Mouse (Mus musculus): ENCODE measurements around the gene Bex3.

The Bex3 gene

GRCm38 (mm10) chrX:136269743-136270392, at the start of gene Bex3:
TSS of gene Bex3 (plus strand) at chrX:136270253.
- DNase-seq (ENCODE audit: low spot score) = peak; percentile 14

GRCm38 (mm10) chrX:136223714-136224113, 46.3 kb upstream of the Bex3 start:
- DNase-seq (ENCODE audit: low spot score) = no peak

DNA sequence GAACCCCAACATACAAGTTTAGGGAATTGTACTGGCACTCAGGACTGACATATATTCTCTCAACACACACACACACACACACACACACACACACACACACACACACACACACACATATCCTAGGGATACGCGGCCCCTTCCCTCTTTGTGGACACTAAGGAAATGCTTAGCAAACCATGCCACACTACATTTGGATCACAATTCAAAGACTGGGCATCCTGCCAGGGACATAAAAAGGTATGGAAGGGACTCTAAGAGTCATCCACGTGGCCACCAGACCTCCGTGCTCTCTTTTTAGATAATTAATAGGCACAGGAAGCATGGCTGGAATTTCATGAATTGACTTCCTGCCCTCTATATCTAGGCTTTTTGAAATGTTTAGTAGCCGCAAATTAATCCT, 42.3 kb upstream of the Bex3 start:
- DNase-seq (ENCODE audit: low spot score) = no peak

DNA sequence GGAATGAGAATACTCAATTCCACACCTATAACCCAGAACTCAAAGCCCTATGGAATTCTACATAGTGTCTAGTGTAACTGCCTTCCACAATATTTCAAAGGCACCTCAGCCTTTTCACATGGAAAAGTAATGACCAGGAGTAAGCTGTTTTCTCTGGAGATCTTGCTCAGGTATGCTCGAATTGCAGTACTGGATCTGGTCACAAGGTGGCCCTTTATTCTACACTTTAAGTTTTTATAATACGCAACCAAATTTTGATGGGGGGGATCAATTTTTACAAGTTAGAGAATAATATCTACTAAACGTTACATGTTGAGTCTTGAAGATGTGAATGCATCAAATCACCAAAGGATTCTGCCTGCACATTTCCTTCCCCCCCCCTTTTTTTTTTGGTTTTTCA, 31.9 kb upstream of the Bex3 start:
- peak; percentile 33 for DNase-seq (ENCODE audit: low spot score)

GRCm38 (mm10) chrX:136243181-136243580, 26.9 kb upstream of the Bex3 start:
- DNase-seq (ENCODE audit: low spot score) = no peak

- peak; percentile 88 for DNase-seq (ENCODE audit: low spot score)
Measured at GRCm38 (mm10) chrX:136244574-136245229, 25.4 kb upstream of the Bex3 start, which contains the start of gene Tceal9. TSS of gene Tceal9 (plus strand) at chrX:136245079.

GRCm38 (mm10) chrX:136245521-136246071, 24.5 kb upstream of the Bex3 start:
- peak; percentile 54 for DNase-seq (ENCODE audit: low spot score)

- no peak for DNase-seq (ENCODE audit: low spot score)
Measured at GRCm38 (mm10) chrX:136248811-136249210, 21.2 kb upstream of the Bex3 start.

GRCm38 (mm10) chrX:136249671-136250070, 20.4 kb upstream of the Bex3 start:
- no peak for DNase-seq (ENCODE audit: low spot score)

- no peak for DNase-seq (ENCODE audit: low spot score)
Measured at GRCm38 (mm10) chrX:136252023-136252729, 17.9 kb upstream of the Bex3 start.

DNA sequence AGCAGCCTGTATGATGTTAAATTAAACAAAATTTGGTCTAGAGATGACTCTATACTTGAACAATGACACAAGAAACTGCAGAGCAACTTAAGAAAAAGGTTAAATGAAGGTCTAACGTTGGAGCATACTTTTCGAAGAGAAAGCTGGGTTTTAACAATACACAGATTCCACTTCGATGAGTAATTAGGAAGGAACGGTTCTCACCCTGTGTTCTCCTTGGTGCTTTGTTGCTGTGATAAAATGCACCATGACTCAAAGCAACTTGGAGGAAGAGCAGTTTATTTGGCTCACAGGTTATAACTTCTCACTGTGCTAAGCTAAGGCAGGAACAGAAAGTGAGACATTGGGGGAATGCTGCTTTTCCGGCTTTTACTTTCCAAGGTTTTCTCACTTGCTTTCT, 2.3 kb upstream of the Bex3 start:
- no peak for DNase-seq (ENCODE audit: low spot score)

DNA sequence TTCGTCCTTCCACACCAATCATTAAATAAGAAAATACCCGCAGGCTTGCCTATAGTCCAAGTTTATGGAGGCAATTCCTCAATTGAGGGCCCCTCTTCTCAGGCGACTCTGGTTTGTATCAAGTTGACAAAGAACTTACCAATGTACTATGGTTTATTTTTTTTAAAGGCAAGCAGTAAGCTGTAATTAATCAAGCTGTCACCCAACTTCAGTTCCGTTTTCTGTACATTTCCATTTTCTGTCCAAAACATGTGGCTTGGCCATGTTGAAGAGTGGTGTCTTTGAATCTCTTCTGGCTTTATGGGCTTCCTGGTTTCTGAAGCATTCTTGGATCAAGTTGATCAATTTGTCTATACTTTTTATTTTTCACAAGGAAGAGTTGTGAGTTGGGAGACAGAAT, 1.9 kb upstream of the Bex3 start:
- DNase-seq (ENCODE audit: low spot score) = no peak

GRCm38 (mm10) chrX:136270393-136271111, 499 bp downstream of the Bex3 start:
- DNase-seq (ENCODE audit: low spot score) = peak; percentile 66

DNA sequence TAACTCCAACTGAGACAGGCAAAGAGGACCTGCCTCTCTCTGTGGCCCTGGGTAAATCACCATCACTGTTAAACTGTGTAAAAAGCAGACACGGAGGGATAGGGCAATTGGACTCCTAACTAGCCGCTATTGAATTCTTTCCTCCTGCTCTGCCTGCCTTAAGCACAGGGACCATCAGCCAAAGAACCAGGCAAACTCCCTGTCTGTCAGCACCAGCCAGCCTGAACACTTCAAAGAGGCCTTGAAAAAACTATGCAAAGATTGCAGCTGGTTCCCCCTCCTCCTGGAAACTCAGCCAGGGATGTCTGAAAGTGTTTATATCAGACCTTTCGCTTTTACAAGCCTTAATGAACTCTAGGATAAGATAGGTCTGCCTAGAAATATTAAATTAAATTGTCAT, 4.5 kb downstream of the Bex3 start:
- DNase-seq (ENCODE audit: low spot score) = peak; percentile 58

GRCm38 (mm10) chrX:136275386-136275785, 5.3 kb downstream of the Bex3 start:
- DNase-seq (ENCODE audit: low spot score) = peak; percentile 21

GRCm38 (mm10) chrX:136277577-136277976, 7.5 kb downstream of the Bex3 start:
- DNase-seq (ENCODE audit: low spot score) = no peak

DNA sequence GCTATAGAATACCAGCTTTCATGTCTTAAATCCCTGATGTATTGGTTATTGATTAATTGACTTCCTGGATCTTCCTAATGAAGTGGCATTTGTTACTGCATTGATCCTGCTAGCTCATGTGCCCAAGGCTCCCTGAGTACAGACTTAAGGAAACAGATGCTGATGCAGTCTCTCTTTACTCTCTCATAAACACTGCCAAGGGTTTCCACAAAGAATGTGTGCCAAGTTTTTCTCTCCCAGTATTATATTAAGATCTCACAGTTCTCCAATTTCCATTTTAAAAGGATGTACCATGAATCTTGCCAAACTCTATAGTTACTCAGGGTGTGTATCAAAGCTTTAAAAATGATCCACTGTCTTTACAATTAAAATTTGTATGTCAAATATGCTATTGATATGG, 8.3 kb downstream of the Bex3 start:
- DNase-seq (ENCODE audit: low spot score) = no peak

- no peak for DNase-seq (ENCODE audit: low spot score)
Measured at GRCm38 (mm10) chrX:136279410-136279809, 9.4 kb downstream of the Bex3 start.

GRCm38 (mm10) chrX:136290817-136291281, 20.8 kb downstream of the Bex3 start:
- peak; percentile 79 for DNase-seq (ENCODE audit: low spot score)

GRCm38 (mm10) chrX:136304295-136304694, 34.2 kb downstream of the Bex3 start:
- DNase-seq (ENCODE audit: low spot score) = peak; percentile 65

- DNase-seq (ENCODE audit: low spot score) = no peak
Measured at GRCm38 (mm10) chrX:136306196-136306595, 36.1 kb downstream of the Bex3 start.

GRCm38 (mm10) chrX:136313303-136313702, 43.2 kb downstream of the Bex3 start:
- peak; percentile 29 for DNase-seq (ENCODE audit: low spot score)

Data from embryo, embryonic 10.5 days (tissue).